Mouse (Mus musculus): Measurements from ENCODE around the gene Tmed3. TPM values are rescaled to one million over a fixed set of nuclear protein-coding genes. Genes with fewer than 3 reads are reported as not detected.

The Tmed3 gene
- polyA plus RNA-seq (2015; fragmentation: Nextera tagmentation; extraction: Ambion mirVana) = 65.9 and 71.0 TPM in 2 replicates

GRCm38 (mm10) chr9:89704265-89705196 lies at the start of gene Tmed3:
Gene Tmed3, minus strand, starts transcription at chr9:89705068.
- Histone ChIP-seq H3K9me3 (replicated peaks) (no peaks in the 10 kb centered on the region), H3K4me1 (peaks cover 11% of the 10 kb centered on the region), H3K9ac (replicated peaks) (peak within 1 kb of the TSS; percentile 73), H3K27me3 (replicated peaks) (no peaks in the 10 kb centered on the region), H3K36me3 (peaks cover 16% of the 10 kb centered on the region), H3K4me2 (peak within 1 kb of the TSS; percentile 92), H3K27ac (replicated peaks) (peak within 1 kb of the TSS; percentile 86), H3K4me3 (replicated peaks) (peak within 1 kb of the TSS; percentile 58)
- peak; percentile 99 for ATAC-seq (ENCODE audit: low FRiP score)
- WGBS = 2% methylated on average over 52 of the region's 52 CpGs

GRCm38 (mm10) chr9:89740041-89740440 lies 35.2 kb upstream of the Tmed3 start:
- Histone ChIP-seq H3K27ac (replicated peaks) (no peak overlapping the region), H3K36me3 (no peaks in the 10 kb centered on the region)
- no peak for ATAC-seq (ENCODE audit: low FRiP score)

GRCm38 (mm10) chr9:89738295-89738694 lies 33.4 kb upstream of the Tmed3 start, which contains the start of gene Ankrd34c:
Gene Ankrd34c, minus strand, starts transcription at chr9:89738475.
- ATAC-seq (ENCODE audit: low FRiP score) = peak; percentile 83
- peak within 1 kb of the TSS; percentile 6; the same call in 1 of the 2 replicates for H3K9ac ChIP-seq (replicated peaks)
- H3K27ac ChIP-seq (replicated peaks) = no peak within 1 kb of the TSS
- H3K4me1 ChIP-seq = peaks cover 13% of the 10 kb centered on the region
- H3K4me2 ChIP-seq = peak within 1 kb of the TSS; percentile 54
- peak within 1 kb of the TSS; percentile 25 for H3K4me3 ChIP-seq (replicated peaks)
- H3K9me3 ChIP-seq (replicated peaks) = no peaks in the 10 kb centered on the region
- peaks cover 25% of the 10 kb centered on the region for H3K27me3 ChIP-seq (replicated peaks)
- 3% methylated on average over 8 of the region's 8 CpGs for WGBS
- H3K36me3 ChIP-seq = no peaks in the 10 kb centered on the region

More at GRCm38 (mm10) chr9:89740041-89740440, 35.2 kb upstream of the Tmed3 start:
- Histone ChIP-seq H3K9ac (replicated peaks) (no peak overlapping the region), H3K27me3 (replicated peaks) (peaks cover 25% of the 10 kb centered on the region), H3K4me2 (no peak overlapping the region), H3K4me3 (replicated peaks) (no peak overlapping the region), H3K4me1 (peaks cover 13% of the 10 kb centered on the region), H3K9me3 (replicated peaks) (no peaks in the 10 kb centered on the region)

GRCm38 (mm10) chr9:89737888-89738287 lies 33.0 kb upstream of the Tmed3 start:
- H3K4me2 ChIP-seq = peak overlapping the region; percentile 54
- peak overlapping the region; percentile 25 for H3K4me3 ChIP-seq (replicated peaks)
- peaks cover 25% of the 10 kb centered on the region for H3K27me3 ChIP-seq (replicated peaks)
- 0 out of 2 replicates have a peak overlapping the region, but pooled peaks have one; percentile 6 for H3K9ac ChIP-seq (replicated peaks)
- no peaks in the 10 kb centered on the region for H3K36me3 ChIP-seq
- peak; percentile 65 for ATAC-seq (ENCODE audit: low FRiP score)
- peaks cover 13% of the 10 kb centered on the region for H3K4me1 ChIP-seq
- no peaks in the 10 kb centered on the region for H3K9me3 ChIP-seq (replicated peaks)
- no peak overlapping the region for H3K27ac ChIP-seq (replicated peaks)
- WGBS = 8% methylated on average over 6 of the region's 6 CpGs

DNA sequence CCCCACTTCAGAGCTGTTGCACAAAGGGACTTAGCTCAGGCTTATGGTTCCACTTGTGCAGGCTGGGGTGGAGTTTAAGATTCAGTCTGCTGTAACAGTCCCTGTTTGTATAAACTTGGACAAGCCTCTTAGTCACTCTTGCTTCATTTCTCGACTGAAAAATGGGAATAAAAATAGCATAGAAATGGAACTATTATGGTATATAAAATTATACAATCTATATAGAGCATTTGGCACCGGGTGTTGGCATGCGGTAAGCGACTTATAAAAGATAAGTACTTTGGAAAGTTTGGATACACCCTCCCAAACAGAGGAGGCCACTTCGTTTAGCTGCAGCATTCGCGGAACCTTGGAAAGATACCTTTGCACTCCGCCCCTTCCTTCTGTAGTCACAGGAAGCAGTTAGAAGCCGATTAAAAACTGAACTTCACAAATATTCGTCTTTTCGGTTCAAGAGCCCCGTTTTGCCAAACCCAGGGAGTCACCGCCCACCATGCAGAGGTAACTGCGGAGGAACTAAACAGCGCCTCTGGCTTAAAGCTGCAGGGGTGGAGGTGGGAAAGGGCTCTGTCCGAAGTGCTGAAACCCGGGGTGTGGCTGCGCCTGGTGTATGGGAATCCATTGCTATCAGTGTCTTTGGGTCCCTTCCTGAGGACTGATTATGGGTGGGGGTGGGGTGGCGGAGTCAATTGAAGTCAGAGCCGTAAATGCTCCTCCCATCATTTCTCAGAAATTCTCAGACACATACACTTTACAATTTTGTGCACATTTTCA lies 32.3 kb upstream of the Tmed3 start:
- H3K4me1 ChIP-seq = peaks cover 13% of the 10 kb centered on the region
- H3K27me3 ChIP-seq (replicated peaks) = peaks cover 25% of the 10 kb centered on the region
- no peaks in the 10 kb centered on the region for H3K9me3 ChIP-seq (replicated peaks)
- peak overlapping the region; percentile 6; the same call in 1 of the 2 replicates for H3K9ac ChIP-seq (replicated peaks)
- H3K36me3 ChIP-seq = no peaks in the 10 kb centered on the region
- peak overlapping the region; percentile 54 for H3K4me2 ChIP-seq
- ATAC-seq (ENCODE audit: low FRiP score) = peak; percentile 24; the same call in 1 of the 2 replicates
- WGBS = 6% methylated on average over 20 of the region's 20 CpGs
- H3K27ac ChIP-seq (replicated peaks) = no peak overlapping the region
- H3K4me3 ChIP-seq (replicated peaks) = peak overlapping the region; percentile 25

- WGBS = 37% methylated on average over 4 of the region's 4 CpGs
- no peaks in the 10 kb centered on the region for H3K27me3 ChIP-seq (replicated peaks)
- H3K4me2 ChIP-seq = no peak overlapping the region
- no peak for ATAC-seq (ENCODE audit: low FRiP score)
- peaks cover 11% of the 10 kb centered on the region for H3K4me1 ChIP-seq
- H3K4me3 ChIP-seq (replicated peaks) = no peak overlapping the region
- H3K9ac ChIP-seq (replicated peaks) = no peak overlapping the region
- H3K27ac ChIP-seq (replicated peaks) = no peak overlapping the region
- no peaks in the 10 kb centered on the region for H3K9me3 ChIP-seq (replicated peaks)
- H3K36me3 ChIP-seq = no peaks in the 10 kb centered on the region
Observed at GRCm38 (mm10) chr9:89706906-89707305, 2.0 kb upstream of the Tmed3 start.

DNA sequence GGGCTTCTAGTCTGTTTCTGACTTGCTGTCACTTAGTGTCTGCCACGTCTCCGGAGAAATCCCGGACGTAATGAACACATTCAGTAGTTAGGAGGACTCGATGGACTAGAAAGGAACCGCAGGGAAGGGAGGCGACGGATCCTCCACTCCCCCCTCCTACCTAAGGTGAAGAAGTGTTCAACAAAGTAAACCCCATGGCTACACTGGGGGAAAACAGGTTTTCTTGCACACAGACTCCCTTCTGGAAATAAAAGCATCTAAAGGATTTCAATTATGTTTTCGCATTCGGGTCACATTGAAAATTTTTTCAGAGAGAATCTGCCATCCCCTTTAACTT lies 297 bp upstream of the Tmed3 start:
- H3K27me3 ChIP-seq (replicated peaks) = no peaks in the 10 kb centered on the region
- ATAC-seq (ENCODE audit: low FRiP score) = peak; percentile 65
- WGBS = 9% methylated on average over 10 of the region's 10 CpGs

GRCm38 (mm10) chr9:89700910-89701457 lies 3.9 kb downstream of the Tmed3 start:
- no peak for ATAC-seq (ENCODE audit: low FRiP score)

More for the DNA sequence above, 297 bp upstream of the Tmed3 start:
- peaks cover 11% of the 10 kb centered on the region for H3K4me1 ChIP-seq
- peak overlapping the region; percentile 73 for H3K9ac ChIP-seq (replicated peaks)
- H3K4me2 ChIP-seq = peak overlapping the region; percentile 92
- H3K9me3 ChIP-seq (replicated peaks) = no peaks in the 10 kb centered on the region
- peak overlapping the region; percentile 58 for H3K4me3 ChIP-seq (replicated peaks)
- peaks cover 10% of the 10 kb centered on the region for H3K36me3 ChIP-seq
- H3K27ac ChIP-seq (replicated peaks) = peak overlapping the region; percentile 86

GRCm38 (mm10) chr9:89695143-89695542 lies 9.7 kb downstream of the Tmed3 start:
- ATAC-seq (ENCODE audit: low FRiP score) = no peak
- Histone ChIP-seq H3K27me3 (replicated peaks) (no peaks in the 10 kb centered on the region), H3K36me3 (peaks cover 18% of the 10 kb centered on the region), H3K4me2 (no peak overlapping the region), H3K9me3 (replicated peaks) (no peaks in the 10 kb centered on the region), H3K9ac (replicated peaks) (no peak overlapping the region), H3K27ac (replicated peaks) (no peak overlapping the region), H3K4me1 (no peaks in the 10 kb centered on the region), H3K4me3 (replicated peaks) (no peak overlapping the region)
- 81% methylated on average over 1 of the region's 1 CpGs for WGBS

More at GRCm38 (mm10) chr9:89700910-89701457, 3.9 kb downstream of the Tmed3 start:
- Histone ChIP-seq H3K4me1 (peaks cover 11% of the 10 kb centered on the region), H3K4me2 (no peak overlapping the region), H3K9ac (replicated peaks) (no peak overlapping the region), H3K36me3 (peaks cover 29% of the 10 kb centered on the region), H3K27me3 (replicated peaks) (no peaks in the 10 kb centered on the region), H3K9me3 (replicated peaks) (no peaks in the 10 kb centered on the region), H3K27ac (replicated peaks) (no peak overlapping the region), H3K4me3 (replicated peaks) (no peak overlapping the region)
- WGBS = 95% methylated on average over 2 of the region's 2 CpGs

GRCm38 (mm10) chr9:89693670-89694069 lies 11.2 kb downstream of the Tmed3 start:
- Histone ChIP-seq H3K27me3 (replicated peaks) (no peaks in the 10 kb centered on the region), H3K4me2 (no peak overlapping the region), H3K9me3 (replicated peaks) (no peaks in the 10 kb centered on the region), H3K36me3 (peaks cover 6% of the 10 kb centered on the region), H3K9ac (replicated peaks) (no peak overlapping the region), H3K4me3 (replicated peaks) (no peak overlapping the region), H3K4me1 (no peaks in the 10 kb centered on the region), H3K27ac (replicated peaks) (no peak overlapping the region)
- ATAC-seq (ENCODE audit: low FRiP score) = no peak
- 94% methylated on average over 2 of the region's 2 CpGs for WGBS

DNA sequence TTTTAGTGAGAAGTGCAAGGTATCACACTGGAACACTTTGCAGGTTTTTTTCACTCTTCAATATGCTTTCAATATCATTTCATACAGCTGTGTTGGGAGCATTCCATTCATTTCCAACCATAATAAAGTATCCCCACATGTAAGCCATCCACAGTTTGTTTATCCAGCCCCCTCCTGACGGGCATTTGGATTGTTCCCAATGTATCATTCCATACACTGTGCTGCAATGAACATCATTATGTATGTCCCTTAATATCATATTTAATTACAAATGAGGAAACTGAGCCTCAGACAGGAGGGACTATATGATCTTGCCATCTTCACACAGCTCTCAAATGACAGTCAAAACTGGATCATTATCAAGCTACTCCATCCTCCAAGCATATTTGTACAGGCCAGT lies 15.7 kb downstream of the Tmed3 start:
- 63% methylated on average over 1 of the region's 1 CpGs for WGBS
- H3K4me2 ChIP-seq = no peak overlapping the region
- H3K9me3 ChIP-seq (replicated peaks) = no peaks in the 10 kb centered on the region
- ATAC-seq (ENCODE audit: low FRiP score) = peak; percentile 87
- no peaks in the 10 kb centered on the region for H3K36me3 ChIP-seq
- H3K4me1 ChIP-seq = peaks cover 4% of the 10 kb centered on the region
- H3K27me3 ChIP-seq (replicated peaks) = no peaks in the 10 kb centered on the region
- no peak overlapping the region for H3K27ac ChIP-seq (replicated peaks)
- no peak overlapping the region for H3K4me3 ChIP-seq (replicated peaks)
- no peak overlapping the region for H3K9ac ChIP-seq (replicated peaks)

All from neural tube, embryonic 15.5 days (tissue).